Mouse (Mus musculus): ENCODE data around the gene Acer1. TPM values are rescaled to one million over a fixed set of nuclear protein-coding genes. Genes with fewer than 3 reads are reported as not detected.

Gene Acer1
- polyA plus RNA-seq, 1 experiment from 2014 or later: not detected

- 82% methylated on average over 5 of the region's 5 CpGs for WGBS
- no peaks in the 10 kb centered on the region for H3K9me3 ChIP-seq
- H3K9ac ChIP-seq: no peak overlapping the region
- no peak overlapping the region for H3K27ac ChIP-seq (replicated peaks)
- no peaks in the 10 kb centered on the region for H3K36me3 ChIP-seq
- no peak for ATAC-seq (ENCODE audit: low FRiP score, low read depth)
- H3K27me3 ChIP-seq: no peaks in the 10 kb centered on the region
- no peaks in the 10 kb centered on the region for H3K4me1 ChIP-seq (replicated peaks)
- no peak overlapping the region for H3K4me2 ChIP-seq
- no peak overlapping the region for H3K4me3 ChIP-seq
Measured at GRCm38 (mm10) chr17:56962642-56963405, 19.1 kb downstream of the Acer1 start.

DNA sequence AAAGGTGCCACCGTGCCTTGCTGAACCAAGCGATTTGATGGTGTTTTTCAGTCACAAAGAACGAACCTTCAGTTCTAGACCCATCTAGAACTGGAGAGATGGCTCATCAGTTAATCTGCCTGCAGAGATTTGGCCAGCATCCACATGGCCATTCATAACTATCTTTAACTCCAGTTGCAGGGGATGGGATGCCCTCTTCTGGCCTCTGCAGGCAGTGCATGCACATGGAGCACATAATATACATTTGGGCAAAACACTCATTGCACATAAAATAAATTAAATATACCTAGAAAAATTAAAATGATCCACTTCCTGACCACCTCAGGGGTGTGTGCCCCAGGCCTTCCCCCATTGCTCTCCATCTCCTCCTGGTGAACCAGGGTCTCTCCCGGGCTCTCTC, 20.0 kb downstream of the Acer1 start:
- Histone ChIP-seq H3K27ac (replicated peaks) (no peak overlapping the region), H3K9me3 (no peaks in the 10 kb centered on the region), H3K4me1 (replicated peaks) (no peaks in the 10 kb centered on the region), H3K36me3 (no peaks in the 10 kb centered on the region), H3K9ac (no peak overlapping the region), H3K27me3 (no peaks in the 10 kb centered on the region), H3K4me3 (no peak overlapping the region), H3K4me2 (no peak overlapping the region)
- WGBS: 91% methylated on average over 4 of the region's 4 CpGs
- no peak for ATAC-seq (ENCODE audit: low FRiP score, low read depth)

- Histone ChIP-seq H3K4me2 (no peak overlapping the region), H3K27ac (replicated peaks) (no peak overlapping the region), H3K36me3 (no peaks in the 10 kb centered on the region), H3K4me1 (replicated peaks) (no peaks in the 10 kb centered on the region), H3K27me3 (no peaks in the 10 kb centered on the region), H3K4me3 (no peak overlapping the region), H3K9ac (no peak overlapping the region), H3K9me3 (no peaks in the 10 kb centered on the region)
- no peak for ATAC-seq (ENCODE audit: low FRiP score, low read depth)
- 87% methylated on average over 4 of the region's 4 CpGs for WGBS
Measured at GRCm38 (mm10) chr17:56958667-56959066, 23.3 kb downstream of the Acer1 start.

DNA sequence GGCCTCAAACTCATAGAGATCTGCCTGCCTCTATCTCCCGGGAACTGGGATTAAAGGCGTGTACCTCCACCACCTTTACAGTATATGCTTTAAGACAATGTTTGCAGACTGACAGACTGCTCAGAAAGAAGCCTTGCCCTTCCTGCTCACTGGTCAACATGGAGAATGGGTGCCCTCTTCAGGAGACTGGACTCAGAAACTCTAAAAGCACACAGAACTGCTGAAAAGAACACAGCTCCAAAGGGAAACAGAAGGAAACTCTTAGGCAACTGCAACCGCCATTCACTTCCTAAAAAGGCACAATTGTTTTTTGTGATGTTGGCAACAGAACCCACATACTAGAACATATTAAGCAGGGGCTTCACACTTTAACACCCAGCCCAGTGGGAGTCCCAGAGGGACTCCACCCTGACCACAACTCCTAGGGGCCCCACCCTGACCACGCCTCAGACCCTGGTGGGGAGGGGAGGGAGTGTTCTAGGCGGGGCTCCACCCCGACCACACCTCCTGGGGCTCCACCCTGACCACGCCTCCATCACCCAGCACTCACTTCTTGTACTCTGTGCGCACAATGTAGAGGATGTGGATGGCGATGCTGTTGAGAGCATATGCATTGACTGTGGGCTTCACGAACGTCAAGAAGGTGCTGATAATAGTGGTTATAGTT, 24.0 kb downstream of the Acer1 start:
- Histone ChIP-seq H3K9ac (no peak overlapping the region), H3K27me3 (no peaks in the 10 kb centered on the region), H3K9me3 (no peaks in the 10 kb centered on the region), H3K27ac (replicated peaks) (no peak overlapping the region), H3K36me3 (no peaks in the 10 kb centered on the region), H3K4me3 (no peak overlapping the region), H3K4me2 (no peak overlapping the region), H3K4me1 (replicated peaks) (no peaks in the 10 kb centered on the region)
- WGBS: 32% methylated on average over 11 of the region's 11 CpGs
- peak; percentile 27; the same call in 1 of the 2 replicates for ATAC-seq (ENCODE audit: low FRiP score, low read depth)

GRCm38 (mm10) chr17:56954871-56955270, 27.1 kb downstream of the Acer1 start:
- H3K9ac ChIP-seq: no peak overlapping the region
- 80% methylated on average over 7 of the region's 7 CpGs for WGBS
- ATAC-seq (ENCODE audit: low FRiP score, low read depth): no peak

DNA sequence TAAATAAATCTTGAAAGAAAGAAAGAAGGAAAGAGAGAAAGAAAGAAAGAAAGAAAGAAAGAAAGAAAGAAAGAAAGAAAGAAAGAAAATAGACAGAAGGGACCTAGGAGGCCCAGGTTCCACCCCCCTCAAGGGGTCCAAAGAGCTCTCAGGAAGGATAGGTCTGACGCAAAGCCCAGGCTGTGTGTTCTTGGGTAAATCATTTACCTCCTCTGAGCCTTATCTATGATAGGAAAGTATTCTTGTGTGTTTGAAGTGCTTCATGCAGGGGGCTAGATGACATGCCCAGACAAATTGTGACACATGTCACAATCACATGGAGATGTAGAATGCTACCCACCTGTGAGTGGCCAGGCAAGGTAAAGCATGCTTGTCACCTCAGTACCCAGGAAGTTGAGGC, 29.3 kb downstream of the Acer1 start:
- Histone ChIP-seq H3K27me3 (no peaks in the 10 kb centered on the region), H3K4me2 (no peak overlapping the region), H3K36me3 (no peaks in the 10 kb centered on the region), H3K4me1 (replicated peaks) (no peaks in the 10 kb centered on the region), H3K9me3 (no peaks in the 10 kb centered on the region), H3K9ac (no peak overlapping the region), H3K4me3 (no peak overlapping the region), H3K27ac (replicated peaks) (no peak overlapping the region)
- ATAC-seq (ENCODE audit: low FRiP score, low read depth): no peak
- WGBS: 93% methylated on average over 1 of the region's 1 CpGs

More at GRCm38 (mm10) chr17:56954871-56955270, 27.1 kb downstream of the Acer1 start:
- Histone ChIP-seq H3K4me1 (replicated peaks) (no peaks in the 10 kb centered on the region), H3K27ac (replicated peaks) (no peak overlapping the region), H3K27me3 (no peaks in the 10 kb centered on the region), H3K36me3 (no peaks in the 10 kb centered on the region), H3K4me3 (no peak overlapping the region), H3K4me2 (no peak overlapping the region), H3K9me3 (no peaks in the 10 kb centered on the region)

DNA sequence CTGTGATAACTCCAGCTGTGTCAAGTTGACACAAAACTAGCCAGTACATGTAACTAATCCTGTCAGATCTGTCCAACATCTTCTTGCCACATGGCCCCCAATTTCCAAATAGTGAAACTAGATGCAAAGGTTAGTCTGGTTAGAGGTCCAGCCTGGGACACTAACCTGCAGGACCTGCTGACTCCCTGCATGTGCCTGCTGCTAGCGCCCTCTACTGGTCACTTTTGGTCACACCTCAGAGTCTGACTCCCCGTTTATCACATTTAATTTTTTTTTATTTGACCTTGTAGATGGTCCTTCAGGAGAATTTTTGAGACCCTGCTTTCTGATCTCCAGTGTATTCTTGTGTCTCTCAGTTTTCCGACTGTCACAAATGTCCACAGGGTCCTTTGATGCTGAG, 31.0 kb downstream of the Acer1 start:
- H3K4me2 ChIP-seq: no peak overlapping the region
- H3K4me1 ChIP-seq (replicated peaks): no peaks in the 10 kb centered on the region
- no peaks in the 10 kb centered on the region for H3K36me3 ChIP-seq
- H3K4me3 ChIP-seq: no peak overlapping the region
- no peaks in the 10 kb centered on the region for H3K9me3 ChIP-seq
- WGBS: 20% methylated on average over 3 of the region's 3 CpGs
- H3K9ac ChIP-seq: no peak overlapping the region
- ATAC-seq (ENCODE audit: low FRiP score, low read depth): no peak
- no peak overlapping the region for H3K27ac ChIP-seq (replicated peaks)
- 0 out of 2 replicates have a peak, but pooled peaks cover 2% of the 10 kb centered on the region for H3K27me3 ChIP-seq

DNA sequence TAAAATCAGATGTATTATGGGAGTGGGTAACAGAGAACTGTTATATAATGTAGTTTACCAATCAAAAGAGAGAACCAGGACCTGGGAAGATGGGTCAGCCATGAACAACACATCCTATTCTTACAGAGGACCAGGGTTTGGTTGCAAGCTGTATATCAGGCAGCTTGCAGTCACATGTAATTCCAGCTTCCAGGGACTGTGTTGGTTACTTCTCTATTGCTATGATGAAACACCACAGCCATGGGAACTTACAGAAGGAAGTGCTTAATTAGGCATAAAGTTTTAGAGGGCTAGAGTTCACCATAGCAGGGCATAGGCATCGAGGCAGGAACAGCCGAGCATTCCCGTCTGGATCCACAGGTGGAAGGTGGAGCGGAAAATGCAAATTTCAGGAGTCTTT, 43.2 kb downstream of the Acer1 start:
- no peak for ATAC-seq (ENCODE audit: low FRiP score, low read depth)
- Histone ChIP-seq H3K9ac (no peak overlapping the region), H3K36me3 (no peaks in the 10 kb centered on the region), H3K4me1 (replicated peaks) (peaks cover 10% of the 10 kb centered on the region), H3K4me2 (no peak overlapping the region), H3K4me3 (no peak overlapping the region), H3K27me3 (no peaks in the 10 kb centered on the region), H3K27ac (replicated peaks) (no peak overlapping the region), H3K9me3 (peaks cover 5% of the 10 kb centered on the region; the same call in 1 of the 2 replicates)
- WGBS: 86% methylated on average over 4 of the region's 4 CpGs

- H3K36me3 ChIP-seq: no peaks in the 10 kb centered on the region
- H3K27me3 ChIP-seq: no peaks in the 10 kb centered on the region
- no peak overlapping the region for H3K9ac ChIP-seq
- H3K4me3 ChIP-seq: no peak overlapping the region
- H3K4me2 ChIP-seq: no peak overlapping the region
- peaks cover 5% of the 10 kb centered on the region; the same call in 1 of the 2 replicates for H3K9me3 ChIP-seq
- WGBS: 96% methylated on average over 7 of the region's 7 CpGs
- peaks cover 30% of the 10 kb centered on the region for H3K4me1 ChIP-seq (replicated peaks)
- no peak overlapping the region for H3K27ac ChIP-seq (replicated peaks)
- ATAC-seq (ENCODE audit: low FRiP score, low read depth): no peak
Measured at GRCm38 (mm10) chr17:56936731-56937130, 45.2 kb downstream of the Acer1 start.

DNA sequence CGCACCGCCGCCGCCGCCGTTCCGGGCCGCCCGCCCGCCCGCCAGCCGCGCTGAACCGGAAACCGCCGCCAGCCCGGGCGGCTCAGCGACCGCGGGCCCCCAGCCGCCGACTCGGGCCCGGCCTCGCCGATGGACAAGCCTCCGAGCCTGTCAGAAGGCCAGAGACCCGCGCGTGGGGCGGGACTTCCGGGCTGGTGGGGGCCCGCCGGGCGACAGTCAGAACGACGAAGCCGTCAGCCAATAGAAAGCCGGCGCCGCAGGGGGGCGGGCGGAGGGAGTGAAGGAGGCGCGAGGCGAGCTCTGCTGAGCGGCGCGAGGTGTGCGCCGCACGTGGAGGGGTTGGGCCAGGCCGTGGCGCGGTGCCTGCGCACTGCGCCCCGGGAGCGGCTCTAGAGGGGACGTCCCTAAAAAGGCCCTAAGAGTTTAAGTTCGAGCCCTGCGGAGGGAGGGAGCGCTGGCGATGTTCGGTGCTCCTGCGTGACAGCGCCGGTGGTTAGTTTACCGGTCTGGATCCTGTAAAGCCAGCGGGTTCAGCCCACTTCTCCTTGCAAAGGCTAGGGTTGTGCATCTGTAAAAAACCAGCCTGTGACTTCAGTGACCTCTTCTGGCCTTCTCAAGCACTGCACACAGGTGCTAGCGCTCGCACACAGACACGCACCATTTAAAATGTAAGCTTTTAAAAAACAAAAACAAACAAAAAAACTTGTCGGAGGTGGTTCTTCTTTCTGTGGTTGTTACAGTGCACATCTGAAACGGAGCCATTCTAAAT, 46.4 kb downstream of the Acer1 start, which contains the start of gene Mllt1:
TSS of gene Mllt1 (minus strand) at position 53 of the 769 bp plus-strand sequence.
- H3K4me2 ChIP-seq: peak within 1 kb of the TSS; percentile 74
- WGBS: 3% methylated on average over 69 of the region's 76 CpGs
- H3K9ac ChIP-seq: peak within 1 kb of the TSS; percentile 97
- peak; percentile 98 for ATAC-seq (ENCODE audit: low FRiP score, low read depth)
- H3K4me1 ChIP-seq (replicated peaks): peaks cover 36% of the 10 kb centered on the region
- no peaks in the 10 kb centered on the region for H3K36me3 ChIP-seq
- H3K9me3 ChIP-seq: no peaks in the 10 kb centered on the region
- H3K27me3 ChIP-seq: no peaks in the 10 kb centered on the region
- peak within 1 kb of the TSS; percentile 94 for H3K4me3 ChIP-seq
- peak within 1 kb of the TSS; percentile 89 for H3K27ac ChIP-seq (replicated peaks)

GRCm38 (mm10) chr17:56934545-56935330, 47.2 kb downstream of the Acer1 start:
- H3K27ac ChIP-seq (replicated peaks): peak overlapping the region; percentile 89
- H3K4me3 ChIP-seq: peak overlapping the region; percentile 94
- H3K36me3 ChIP-seq: no peaks in the 10 kb centered on the region
- ATAC-seq (ENCODE audit: low FRiP score, low read depth): peak; percentile 59
- no peaks in the 10 kb centered on the region for H3K27me3 ChIP-seq
- H3K4me1 ChIP-seq (replicated peaks): peaks cover 36% of the 10 kb centered on the region
- WGBS: 1% methylated on average over 42 of the region's 45 CpGs
- H3K4me2 ChIP-seq: peak overlapping the region; percentile 74
- H3K9ac ChIP-seq: peak overlapping the region; percentile 97
- no peaks in the 10 kb centered on the region for H3K9me3 ChIP-seq
